ENCODE assay signal across 8 mouse cellular contexts in genomic region chr3:37657009-37657408, GRCm38 (mm10). TPM values are rescaled to one million over a fixed set of nuclear protein-coding genes. Genes with fewer than 3 reads are reported as not detected.
DNase-seq lines count a peak whose midpoint lies in the region; ATAC-seq lines count a peak whose summit lies in the region.

No protein-coding gene starts in this region.

- H3K9ac ChIP-seq in embryonic facial prominence, embryonic 14.5 days (ENCODE audit: low read depth, low read length), result no peak overlapping the region
- no peak overlapping the region for H3K9ac ChIP-seq in hindbrain, embryonic 14.5 days
- no peak overlapping the region for H3K9ac ChIP-seq in neural tube, embryonic 13.5 days

- H3K4me3 ChIP-seq in embryonic facial prominence, embryonic 14.5 days (ENCODE audit: low read depth, low read length), result no peak overlapping the region
- H3K4me3 ChIP-seq in hindbrain, embryonic 14.5 days (replicated peaks; ENCODE audit: low read length), result no peak overlapping the region
- no peak overlapping the region for H3K4me3 ChIP-seq in neural tube, embryonic 13.5 days

- peaks cover 10% of the 10 kb centered on the region for H3K27me3 ChIP-seq in embryonic facial prominence, embryonic 14.5 days (replicated peaks; ENCODE audit: control insufficient read depth, insufficient read depth, low read length)
- peaks cover 25% of the 10 kb centered on the region; the same call in 1 of the 2 replicates for H3K27me3 ChIP-seq in hindbrain, embryonic 14.5 days (ENCODE audit: control insufficient read depth, insufficient read depth, low read length)
- peaks cover 50% of the 10 kb centered on the region for H3K27me3 ChIP-seq in neural tube, embryonic 13.5 days

- WGBS in embryonic facial prominence, embryonic 14.5 days, result 4% methylated on average over 8 of the region's 8 CpGs
- WGBS in hindbrain, embryonic 14.5 days, result 3% methylated on average over 8 of the region's 8 CpGs
- 3% methylated on average over 8 of the region's 8 CpGs for WGBS in neural tube, embryonic 13.5 days

- H3K4me1 ChIP-seq in embryonic facial prominence, embryonic 14.5 days (ENCODE audit: control insufficient read depth, insufficient read depth, low read length), result peaks cover 22% of the 10 kb centered on the region
- no peaks in the 10 kb centered on the region; the same call in 1 of the 2 replicates for H3K4me1 ChIP-seq in hindbrain, embryonic 14.5 days (replicated peaks; ENCODE audit: control insufficient read depth, insufficient read depth, low read length)
- peaks cover 27% of the 10 kb centered on the region for H3K4me1 ChIP-seq in neural tube, embryonic 13.5 days (replicated peaks)

- H3K27ac ChIP-seq in embryonic facial prominence, embryonic 14.5 days (replicated peaks; ENCODE audit: low read depth, low read length), result no peak overlapping the region
- no peak overlapping the region for H3K27ac ChIP-seq in hindbrain, embryonic 14.5 days
- no peak overlapping the region for H3K27ac ChIP-seq in neural tube, embryonic 13.5 days (replicated peaks)

- intact Hi-C loops in left cerebral cortex, postnatal 10 days (cut with DNase I), result no loop called here

- peak overlapping the region; percentile 33 for H3K4me2 ChIP-seq in embryonic facial prominence, embryonic 14.5 days (ENCODE audit: low read depth, low read length)
- H3K4me2 ChIP-seq in hindbrain, embryonic 14.5 days (replicated peaks), result peak overlapping the region; percentile 6; the same call in 1 of the 2 replicates
- H3K4me2 ChIP-seq in neural tube, embryonic 13.5 days, result peak overlapping the region; percentile 30; the same call in 1 of the 2 replicates

- peak; percentile 37 to 56 for DNase-seq in lung, adult 18-20 months
- DNase-seq in lung, postnatal 14 days, result no peak
- peak; percentile 75 for DNase-seq in embryonic facial prominence, embryonic 14.5 days (ENCODE audit: low spot score)
- DNase-seq in hindbrain, embryonic 14.5 days (ENCODE audit: low spot score), result no peak
- DNase-seq in left cerebral cortex, postnatal 10 days (ENCODE audit: extremely low spot score in 1 of 2, low spot score in 2 of 2), result no peak
- DNase-seq in adrenal gland, postnatal 36 days, result no peak
- DNase-seq in spleen, postnatal 14 days (ENCODE audit: low spot score in 2 of 2), result no peak

- peak; percentile 61; the same call in 1 of the 2 replicates for ATAC-seq in embryonic facial prominence, embryonic 14.5 days (ENCODE audit: low read depth)
- ATAC-seq in hindbrain, embryonic 14.5 days (ENCODE audit: low FRiP score), result no peak
- ATAC-seq in neural tube, embryonic 13.5 days (ENCODE audit: low read depth), result no peak; the same call in 1 of the 2 replicates

- no peaks in the 10 kb centered on the region for H3K36me3 ChIP-seq in embryonic facial prominence, embryonic 14.5 days (ENCODE audit: control insufficient read depth, insufficient read depth, low read length)
- no peaks in the 10 kb centered on the region for H3K36me3 ChIP-seq in hindbrain, embryonic 14.5 days (replicated peaks; ENCODE audit: control insufficient read depth, insufficient read depth)
- no peaks in the 10 kb centered on the region for H3K36me3 ChIP-seq in neural tube, embryonic 13.5 days

- no peaks in the 10 kb centered on the region for H3K9me3 ChIP-seq in embryonic facial prominence, embryonic 14.5 days (ENCODE audit: control insufficient read depth, low read length)
- H3K9me3 ChIP-seq in hindbrain, embryonic 14.5 days (ENCODE audit: control insufficient read depth, low read length), result no peaks in the 10 kb centered on the region
- no peaks in the 10 kb centered on the region for H3K9me3 ChIP-seq in neural tube, embryonic 13.5 days

RNA-seq across cellular contexts. Expression of gene Spry1, which starts 17.3 kb away (rescaled TPM):
- 18.0 and 19.8 TPM in 2 replicates for polyA plus RNA-seq in embryonic facial prominence, embryonic 14.5 days (2014; fragmentation: Nextera tagmentation; extraction: Ambion mirVana)
- polyA plus RNA-seq in hindbrain, embryonic 14.5 days (2014; fragmentation: Nextera tagmentation; extraction: Ambion mirVana), result 5.8 and 6.7 TPM in 2 replicates
- polyA plus RNA-seq in neural tube, embryonic 13.5 days (2015; fragmentation: Nextera tagmentation; extraction: Ambion mirVana), result 4.4 TPM in 2 replicates
- total RNA-seq in left cerebral cortex, postnatal 10 days (2021), result 10 to 100 TPM; 15.3 to 16.0 TPM
- total RNA-seq in adrenal gland, postnatal 36 days (2021), result 10 to 100 TPM; 25.1 to 31.4 TPM

Comparison
In these comparisons a context has a peak if more than half of its experiments do, and no peak if none do; other contexts are left out.
1. DNase-seq: peak in lung, adult 18-20 months (2 of 2) and embryonic facial prominence, embryonic 14.5 days (single experiment); none in lung, postnatal 14 days (single experiment), hindbrain, embryonic 14.5 days (single experiment), left cerebral cortex, postnatal 10 days (0 of 2), adrenal gland, postnatal 36 days (0 of 2) and spleen, postnatal 14 days (0 of 2).
2. Peak in every context shown above with its lines, with median percentiles within 50 percentile points of each other: H3K4me2 ChIP-seq.